Mouse (Mus musculus) CH12.LX (cell line): ENCODE measurements around the gene Eif2b5.

Experiments
- CTCF ChIP-seq, 2 experiments: IDR thresholded peaks in 1 of 2; conservative IDR thresholded peaks in 1 of 2; 2 replicates each; pipeline ENCODE4 v1.5.1; 2011 to 2012; ENCODE audit warnings: low read depth in 2 of 2, low read length in 2 of 2, improper control_type of control experiment in 1 of 2, inconsistent platforms in 1 of 2, mild to moderate bottlenecking in 1 of 2, moderate library complexity in 1 of 2
- GABPA ChIP-seq: IDR thresholded peaks from 2 replicates; pipeline ENCODE4 v1.6.1; 2012; ENCODE audit warnings: low read depth, low read length, improper control_type of control experiment, inconsistent platforms; ENCODE audit not compliant: insufficient replicate concordance
- HCFC1 ChIP-seq: IDR thresholded peaks from 2 replicates; pipeline ENCODE4 v1.6.1; 2012; ENCODE audit warnings: low read depth, mild to moderate bottlenecking, inconsistent platforms, low read length, improper control_type of control experiment
- MXI1 ChIP-seq: IDR thresholded peaks from 2 replicates; pipeline ENCODE4 v1.6.1; 2011; ENCODE audit warnings: mild to moderate bottlenecking, low read depth, low read length, improper control_type of control experiment
- MYC ChIP-seq: IDR thresholded peaks from 2 replicates; pipeline ENCODE4 v1.6.1; 2011; ENCODE audit warnings: low read depth, mild to moderate bottlenecking, improper control_type of control experiment, low read length
- NRF1 ChIP-seq: IDR thresholded peaks from 2 replicates; pipeline ENCODE4 v1.6.1; 2014; ENCODE audit warnings: low read depth, mild to moderate bottlenecking, inconsistent platforms, low read length, improper control_type of control experiment, moderate library complexity
- POLR2A ChIP-seq: IDR thresholded peaks from 2 replicates; pipeline ENCODE4 v1.6.1; 2011; ENCODE audit warnings: low read depth, mild to moderate bottlenecking, improper control_type of control experiment, low read length
- RAD21 ChIP-seq: IDR thresholded peaks from 2 replicates; pipeline ENCODE4 v1.6.1; 2011; ENCODE audit warnings: low read depth, mild to moderate bottlenecking, low read length, improper control_type of control experiment, moderate library complexity
- SIN3A ChIP-seq: IDR thresholded peaks from 2 replicates; pipeline ENCODE4 v1.6.1; 2012; ENCODE audit warnings: low read length, improper control_type of control experiment, inconsistent platforms
- TCF12 ChIP-seq: IDR thresholded peaks from 2 replicates; pipeline ENCODE4 v1.6.1; 2014; ENCODE audit warnings: low read depth, mild to moderate bottlenecking, inconsistent platforms, low read length, improper control_type of control experiment
- ZKSCAN1 ChIP-seq: IDR thresholded peaks from 2 replicates; pipeline ENCODE4 v1.6.1; 2012; ENCODE audit warnings: low read depth, inconsistent platforms, low read length, improper control_type of control experiment, borderline replicate concordance

DNA sequence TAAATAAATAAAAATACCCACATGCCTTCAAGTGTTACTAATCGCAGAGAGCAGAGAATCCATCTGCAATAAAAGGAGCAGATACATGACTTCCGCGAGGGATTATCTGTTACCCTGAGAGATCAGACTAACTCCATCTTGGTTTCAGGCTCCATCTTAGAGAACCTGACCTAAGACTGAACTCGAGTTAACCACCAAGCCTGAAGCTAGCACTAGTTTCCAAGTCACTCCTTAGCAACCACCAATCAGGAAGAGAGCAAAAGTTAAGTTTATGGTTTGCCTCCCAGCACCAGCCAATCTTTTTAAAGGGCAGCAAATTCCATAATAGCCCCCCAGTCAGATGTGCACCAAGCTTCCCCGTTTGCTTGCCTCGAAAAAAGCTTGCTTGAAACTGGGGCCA is 23.8 kb upstream of the Eif2b5 start:
- no peak for TF ChIP-seq POLR2A
- TF ChIP-seq CTCF (conservative IDR thresholded peaks at IDR 0.05 in 1 of 2, IDR thresholded peaks at IDR 0.05 in 1 of 2; ENCODE audit: low read depth in 2 of 2, low read length in 2 of 2), result no peak
- no peak for TF ChIP-seq SIN3A
- TF ChIP-seq MYC, result no peak
- TF ChIP-seq ZKSCAN1, result no peak
- no peak for TF ChIP-seq MXI1
- no peak for TF ChIP-seq HCFC1
- TF ChIP-seq TCF12, result no peak
- no peak for TF ChIP-seq RAD21
- TF ChIP-seq NRF1, result no peak
- TF ChIP-seq GABPA, result no peak
